21 mouse cellular contexts compared by ENCODE assay signal in the genomic region with DNA sequence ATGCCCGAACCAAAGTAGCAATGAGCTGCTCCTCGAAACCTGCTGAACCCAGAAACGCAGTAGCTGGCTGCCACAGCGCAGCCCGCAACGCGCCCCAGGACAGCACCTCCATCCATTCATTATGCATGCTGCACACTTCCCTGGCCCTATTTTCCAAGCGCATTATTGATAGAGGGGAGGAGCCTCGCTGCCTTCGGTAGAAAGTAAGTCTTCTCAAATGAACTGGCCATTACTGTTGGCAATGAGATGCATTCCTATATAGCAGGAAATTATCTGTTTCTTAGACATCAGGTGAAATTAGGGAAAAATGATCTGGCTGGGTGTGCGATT. TPM values are rescaled to one million over a fixed set of nuclear protein-coding genes. Genes with fewer than 3 reads are reported as not detected.
A peak's percentile ranks its signal among the peaks of the same experiment; 100 is the strongest.
DNase-seq lines count a peak whose midpoint lies in the region; ATAC-seq and TF ChIP-seq lines count a peak whose summit lies in the region.
"Had no signal": no experiment of that assay in that cellular context is flagged by ENCODE, and none has a peak within 500 bp of the region (broad histone marks: within the 10 kb centered on the region; RNA-seq: fewer than 3 reads in every experiment).

No protein-coding gene starts in this region.

- 85% methylated on average over 11 of the region's 11 CpGs for WGBS in embryonic facial prominence, embryonic 13.5 days
- WGBS in embryonic facial prominence, embryonic 10.5 days = 88% methylated on average over 11 of the region's 11 CpGs
- 89% methylated on average over 11 of the region's 11 CpGs for whole genome bisulfite sequencing in limb, embryonic 12.5 days
- WGBS in limb, embryonic 10.5 days = 90% methylated on average over 11 of the region's 11 CpGs
- WGBS in intestine, embryonic 15.5 days = 80% methylated on average over 11 of the region's 11 CpGs
- WGBS in stomach, postnatal 0 days = 74% methylated on average over 11 of the region's 11 CpGs

- no peak overlapping the region for H3K9ac ChIP-seq in embryonic facial prominence, embryonic 13.5 days
- no peak overlapping the region for H3K9ac ChIP-seq in limb, embryonic 12.5 days (replicated peaks)
- H3K9ac ChIP-seq in intestine, embryonic 15.5 days = no peak overlapping the region
- no peak overlapping the region for H3K9ac ChIP-seq in stomach, postnatal 0 days (ENCODE audit: low read length)
- H3K9ac ChIP-seq: forebrain, embryonic 15.5 days; heart, embryonic 12.5 days; hindbrain, embryonic 12.5 days had no signal

- ATAC-seq in embryonic facial prominence, embryonic 13.5 days (ENCODE audit: insufficient number of reproducible peaks, insufficient read depth, low FRiP score, low TSS enrichment, low read depth) = no peak
- ATAC-seq in limb, embryonic 12.5 days (ENCODE audit: insufficient number of reproducible peaks, insufficient read depth, low FRiP score, low TSS enrichment, low read depth) = no peak
- ATAC-seq in intestine, embryonic 15.5 days = no peak
- ATAC-seq in stomach, postnatal 0 days (ENCODE audit: low FRiP score, low TSS enrichment) = no peak
- ATAC-seq: activated CD4-positive, CD25-positive, alpha-beta regulatory T cell, adult 4 months; CD4-positive, CD25-positive, alpha-beta regulatory T cell, adult 4 months; forebrain, embryonic 15.5 days; hindbrain, embryonic 16.5 days had no signal

- TF ChIP-seq EP300 in stomach, postnatal 0 days (optimal IDR thresholded peaks at IDR 0.05) = no peak

- 0 out of 2 replicates have a peak overlapping the region, but pooled peaks have one; percentile 14 for H3K27ac ChIP-seq in embryonic facial prominence, embryonic 13.5 days
- no peak overlapping the region for H3K27ac ChIP-seq in embryonic facial prominence, embryonic 10.5 days (replicated peaks)
- H3K27ac ChIP-seq in limb, embryonic 12.5 days = peak overlapping the region; percentile 41; the same call in 1 of the 2 replicates
- H3K27ac ChIP-seq in limb, embryonic 10.5 days = no peak overlapping the region
- 0 out of 2 replicates have a peak overlapping the region, but pooled peaks have one; percentile 23 for H3K27ac ChIP-seq in intestine, embryonic 15.5 days
- 0 out of 2 replicates have a peak overlapping the region, but pooled peaks have one; percentile 1 for H3K27ac ChIP-seq in stomach, postnatal 0 days (replicated peaks)
- H3K27ac ChIP-seq: forebrain, embryonic 15.5 days; hindbrain, embryonic 12.5 days had no signal

- DNase-seq in embryonic facial prominence, embryonic 10.5 days (ENCODE audit: low spot score) = no peak
- DNase-seq in limb, embryonic 10.5 days (ENCODE audit: low spot score) = no peak
- DNase-seq in stomach, postnatal 0 days (ENCODE audit: low spot score) = no peak
- no peak for DNase-seq in layer of hippocampus, adult 18-20 months (ENCODE audit: low spot score in 2 of 2)
- DNase-seq in ovary, postnatal 10 days (ENCODE audit: low spot score) = no peak
- DNase-seq: adrenal gland, postnatal 14 days; B cell, adult 2 months; cerebellum, adult 18-20 months; cerebellum, postnatal 10 days; gastrocnemius, postnatal 36 days; heart, adult 18-20 months; heart, postnatal 4 days had no signal

- peaks cover 7% of the 10 kb centered on the region; the same call in 1 of the 2 replicates for H3K4me1 ChIP-seq in embryonic facial prominence, embryonic 13.5 days
- peaks cover 9% of the 10 kb centered on the region for H3K4me1 ChIP-seq in embryonic facial prominence, embryonic 10.5 days
- H3K4me1 ChIP-seq in limb, embryonic 12.5 days (replicated peaks) = no peaks in the 10 kb centered on the region
- H3K4me1 ChIP-seq in limb, embryonic 10.5 days = peaks cover 4% of the 10 kb centered on the region; the same call in 1 of the 2 replicates
- H3K4me1 ChIP-seq in intestine, embryonic 15.5 days (replicated peaks) = 0 out of 2 replicates have a peak, but pooled peaks cover 5% of the 10 kb centered on the region
- H3K4me1 ChIP-seq in stomach, postnatal 0 days (replicated peaks; ENCODE audit: control insufficient read depth, insufficient read depth) = no peaks in the 10 kb centered on the region
- H3K4me1 ChIP-seq: forebrain, embryonic 15.5 days had no signal

- H3K9me3 ChIP-seq in embryonic facial prominence, embryonic 13.5 days = no peaks in the 10 kb centered on the region
- no peaks in the 10 kb centered on the region for H3K9me3 ChIP-seq in embryonic facial prominence, embryonic 10.5 days
- H3K9me3 ChIP-seq in limb, embryonic 12.5 days = no peaks in the 10 kb centered on the region
- H3K9me3 ChIP-seq in limb, embryonic 10.5 days (replicated peaks) = no peaks in the 10 kb centered on the region
- H3K9me3 ChIP-seq in intestine, embryonic 15.5 days = no peaks in the 10 kb centered on the region
- H3K9me3 ChIP-seq in stomach, postnatal 0 days (ENCODE audit: control insufficient read depth, low read length) = no peaks in the 10 kb centered on the region
- H3K9me3 ChIP-seq: forebrain, embryonic 15.5 days; heart, embryonic 12.5 days; hindbrain, embryonic 12.5 days had no signal

- no peaks in the 10 kb centered on the region for H3K27me3 ChIP-seq in embryonic facial prominence, embryonic 13.5 days
- no peaks in the 10 kb centered on the region for H3K27me3 ChIP-seq in embryonic facial prominence, embryonic 10.5 days (replicated peaks; ENCODE audit: low read depth, poor library complexity, severe bottlenecking)
- no peaks in the 10 kb centered on the region for H3K27me3 ChIP-seq in limb, embryonic 12.5 days
- no peaks in the 10 kb centered on the region for H3K27me3 ChIP-seq in limb, embryonic 10.5 days (ENCODE audit: low read depth, poor library complexity, severe bottlenecking)
- H3K27me3 ChIP-seq in intestine, embryonic 15.5 days (replicated peaks) = no peaks in the 10 kb centered on the region
- no peaks in the 10 kb centered on the region for H3K27me3 ChIP-seq in stomach, postnatal 0 days (ENCODE audit: control insufficient read depth, insufficient read depth, low read length)
- H3K27me3 ChIP-seq: forebrain, embryonic 15.5 days; heart, embryonic 12.5 days; hindbrain, embryonic 12.5 days had no signal

- no peak overlapping the region for H3K4me3 ChIP-seq in embryonic facial prominence, embryonic 13.5 days
- no peak overlapping the region for H3K4me3 ChIP-seq in embryonic facial prominence, embryonic 10.5 days
- H3K4me3 ChIP-seq in limb, embryonic 12.5 days (replicated peaks) = no peak overlapping the region
- no peak overlapping the region for H3K4me3 ChIP-seq in limb, embryonic 10.5 days
- H3K4me3 ChIP-seq in intestine, embryonic 15.5 days (replicated peaks) = no peak overlapping the region
- no peak overlapping the region for H3K4me3 ChIP-seq in stomach, postnatal 0 days (ENCODE audit: low read depth, low read length)
- H3K4me3 ChIP-seq: forebrain, embryonic 15.5 days; heart, embryonic 12.5 days; hindbrain, embryonic 12.5 days had no signal

- no peak overlapping the region for H3K4me2 ChIP-seq in embryonic facial prominence, embryonic 13.5 days
- H3K4me2 ChIP-seq in limb, embryonic 12.5 days = no peak overlapping the region
- H3K4me2 ChIP-seq in intestine, embryonic 15.5 days (replicated peaks) = no peak overlapping the region
- H3K4me2 ChIP-seq in stomach, postnatal 0 days (replicated peaks; ENCODE audit: low read depth) = no peak overlapping the region
- H3K4me2 ChIP-seq: forebrain, embryonic 15.5 days; heart, embryonic 12.5 days; hindbrain, embryonic 12.5 days had no signal

- no peak for TF ChIP-seq CTCF in stomach, postnatal 0 days (IDR thresholded peaks at IDR 0.05; ENCODE audit: low read depth)

- H3K36me3 ChIP-seq in embryonic facial prominence, embryonic 13.5 days = peaks cover 19% of the 10 kb centered on the region
- peaks cover 20% of the 10 kb centered on the region for H3K36me3 ChIP-seq in embryonic facial prominence, embryonic 10.5 days (replicated peaks)
- peaks cover 22% of the 10 kb centered on the region for H3K36me3 ChIP-seq in limb, embryonic 12.5 days
- H3K36me3 ChIP-seq in limb, embryonic 10.5 days = peaks cover 29% of the 10 kb centered on the region
- 0 out of 2 replicates have a peak, but pooled peaks cover 5% of the 10 kb centered on the region for H3K36me3 ChIP-seq in intestine, embryonic 15.5 days
- no peaks in the 10 kb centered on the region; the same call in 1 of the 2 replicates for H3K36me3 ChIP-seq in stomach, postnatal 0 days (ENCODE audit: control insufficient read depth, insufficient read depth, low read length)

RNA-seq across cellular contexts. Expression of a gene that starts 14.5 kb away (rescaled TPM):
- 10.2 and 16.5 TPM in 2 replicates for polyA plus RNA-seq in embryonic facial prominence, embryonic 13.5 days (2015; fragmentation: Nextera tagmentation; extraction: Ambion mirVana)
- 12.7 and 15.7 TPM in 2 replicates for polyA plus RNA-seq in embryonic facial prominence, embryonic 10.5 days (2016; fragmentation: Nextera tagmentation; extraction: Ambion mirVana)
- 25.2 and 26.7 TPM in 2 replicates for polyA plus RNA-seq in limb, embryonic 12.5 days (2016; fragmentation: Nextera tagmentation; extraction: Ambion mirVana)
- polyA plus RNA-seq in limb, embryonic 10.5 days (2016; fragmentation: Nextera tagmentation; extraction: Ambion mirVana) = 11.1 and 18.3 TPM in 2 replicates
- 16.4 and 18.2 TPM in 2 replicates for polyA plus RNA-seq in intestine, embryonic 15.5 days (2015; fragmentation: Nextera tagmentation; extraction: Ambion mirVana)
- 2.8 and 3.0 TPM in 2 replicates for polyA plus RNA-seq in stomach, postnatal 0 days (2015; fragmentation: Nextera tagmentation; extraction: Ambion mirVana)
- total RNA-seq in layer of hippocampus, adult 18-20 months (2021) = 100 to 1,000 TPM; 245 to 252 TPM

RNA-seq across cellular contexts. Expression of a gene that starts 35.6 kb away (rescaled TPM):
- polyA plus RNA-seq in embryonic facial prominence, embryonic 13.5 days (2015; fragmentation: Nextera tagmentation; extraction: Ambion mirVana) = 26.4 and 35.2 TPM in 2 replicates
- polyA plus RNA-seq in embryonic facial prominence, embryonic 10.5 days (2016; fragmentation: Nextera tagmentation; extraction: Ambion mirVana) = 43.7 and 46.4 TPM in 2 replicates
- 36.6 and 48.4 TPM in 2 replicates for polyA plus RNA-seq in limb, embryonic 12.5 days (2016; fragmentation: Nextera tagmentation; extraction: Ambion mirVana)
- 44.1 and 51.8 TPM in 2 replicates for polyA plus RNA-seq in limb, embryonic 10.5 days (2016; fragmentation: Nextera tagmentation; extraction: Ambion mirVana)
- polyA plus RNA-seq in intestine, embryonic 15.5 days (2015; fragmentation: Nextera tagmentation; extraction: Ambion mirVana) = 48.8 and 50.7 TPM in 2 replicates
- 35.4 and 35.7 TPM in 2 replicates for polyA plus RNA-seq in stomach, postnatal 0 days (2015; fragmentation: Nextera tagmentation; extraction: Ambion mirVana)
- 10 to 100 TPM; 33.3 to 40.5 TPM for total RNA-seq in layer of hippocampus, adult 18-20 months (2021)

Comparison
In these comparisons a context has a peak if more than half of its experiments do, and no peak if none do; other contexts are left out.
1. H3K27ac ChIP-seq: peak in embryonic facial prominence, embryonic 13.5 days (single experiment), limb, embryonic 12.5 days (single experiment), intestine, embryonic 15.5 days (single experiment) and stomach, postnatal 0 days (single experiment); none in embryonic facial prominence, embryonic 10.5 days (single experiment) and limb, embryonic 10.5 days (single experiment).